Comparison of ENCODE assay signal across 19 mouse cellular contexts in genomic region chr8:15470561-15470960, GRCm38 (mm10).
DNase-seq lines count a peak whose midpoint lies in the region; ATAC-seq lines count a peak whose summit lies in the region.
"Had no signal": no experiment of that assay in that cellular context is flagged by ENCODE, and none has a peak within 500 bp of the region (broad histone marks: within the 10 kb centered on the region; RNA-seq: fewer than 3 reads in every experiment).

No protein-coding gene starts in this region.

- H3K4me3 ChIP-seq in midbrain, embryonic 11.5 days (ENCODE audit: low read depth, low read length) = no peak overlapping the region
- H3K4me3 ChIP-seq in midbrain, embryonic 15.5 days = no peak overlapping the region

- H3K4me2 ChIP-seq in midbrain, embryonic 11.5 days = no peak overlapping the region
- H3K4me2 ChIP-seq in midbrain, embryonic 15.5 days = no peak overlapping the region

- no peaks in the 10 kb centered on the region for H3K27me3 ChIP-seq in midbrain, embryonic 11.5 days (ENCODE audit: control insufficient read depth, insufficient read depth, low read length)
- H3K27me3 ChIP-seq in midbrain, embryonic 15.5 days (replicated peaks) = no peaks in the 10 kb centered on the region
- H3K27me3 ChIP-seq: CH12.LX, Patski had no signal

- H3K4me1 ChIP-seq in midbrain, embryonic 11.5 days (ENCODE audit: control insufficient read depth, insufficient read depth, low read length) = no peaks in the 10 kb centered on the region
- no peaks in the 10 kb centered on the region for H3K4me1 ChIP-seq in midbrain, embryonic 15.5 days

- no peak overlapping the region for H3K9ac ChIP-seq in midbrain, embryonic 11.5 days (ENCODE audit: low read length)
- no peak overlapping the region for H3K9ac ChIP-seq in midbrain, embryonic 15.5 days

- H3K36me3 ChIP-seq in midbrain, embryonic 11.5 days (ENCODE audit: control insufficient read depth, insufficient read depth, low read length) = no peaks in the 10 kb centered on the region
- H3K36me3 ChIP-seq in midbrain, embryonic 15.5 days (replicated peaks) = no peaks in the 10 kb centered on the region
- H3K36me3 ChIP-seq: G1E had no signal

- no peak overlapping the region for H3K27ac ChIP-seq in midbrain, embryonic 11.5 days (ENCODE audit: low read depth, low read length)
- H3K27ac ChIP-seq in midbrain, embryonic 15.5 days = no peak overlapping the region

- DNase-seq in heart, adult 11 months = peak; percentile 55
- DNase-seq in heart, postnatal 36 days = no peak
- peak; percentile 56 for DNase-seq in midbrain, embryonic 11.5 days (ENCODE audit: low spot score, missing footprints)
- DNase-seq: adrenal gland, adult 2 months; adrenal gland, adult 8-10 months; adrenal gland, postnatal 10 days; adrenal gland, postnatal 14 days; adrenal gland, postnatal 25 days; adrenal gland, postnatal 36 days; B cell, adult 2 months; cerebellum, adult 11 months; cerebellum, adult 11-12 months; cerebellum, adult 18-20 months had no signal

- no peak for ATAC-seq in midbrain, embryonic 11.5 days (ENCODE audit: low FRiP score)
- no peak for ATAC-seq in midbrain, embryonic 15.5 days (replicated peaks)
- ATAC-seq: activated CD4-positive, CD25-positive, alpha-beta regulatory T cell, adult 4 months; CD4-positive, CD25-positive, alpha-beta regulatory T cell, adult 4 months; Patski had no signal

- WGBS in midbrain, embryonic 11.5 days = 88% methylated on average over 4 of the region's 4 CpGs
- 82% methylated on average over 4 of the region's 4 CpGs for WGBS in midbrain, embryonic 15.5 days

- intact Hi-C loops in heart, postnatal 36 days (cut with DNase I) = no loop called here

- H3K9me3 ChIP-seq in midbrain, embryonic 11.5 days (ENCODE audit: control insufficient read depth, low read length) = no peaks in the 10 kb centered on the region
- H3K9me3 ChIP-seq in midbrain, embryonic 15.5 days = no peaks in the 10 kb centered on the region
- H3K9me3 ChIP-seq: G1E had no signal

Comparison
In these comparisons a context has a peak if more than half of its experiments do, and no peak if none do; other contexts are left out.
1. DNase-seq: peak in heart, adult 11 months (single experiment) and midbrain, embryonic 11.5 days (single experiment); none in heart, postnatal 36 days (0 of 2).